In genomic region chr15:9082753-9083152, GRCm38 (mm10) we compare ENCODE assay signal across 16 mouse cellular contexts. TPM values are rescaled to one million over a fixed set of nuclear protein-coding genes. Genes with fewer than 3 reads are reported as not detected.
DNase-seq lines count a peak whose midpoint lies in the region; ATAC-seq and TF ChIP-seq lines count a peak whose summit lies in the region.
"Had no signal": no experiment of that assay in that cellular context is flagged by ENCODE, and none has a peak within 500 bp of the region (broad histone marks: within the 10 kb centered on the region; RNA-seq: fewer than 3 reads in every experiment).

No protein-coding gene starts in this region.

- no peak overlapping the region for H3K4me3 ChIP-seq in kidney, adult 2 months (ENCODE audit: insufficient read depth, low read depth, low read length)
- no peak overlapping the region for H3K4me3 ChIP-seq in liver, embryonic 14.5 days (ENCODE audit: insufficient read depth in 1 of 2, low read depth in 2 of 2, low read length in 2 of 2)
- no peak overlapping the region for H3K4me3 ChIP-seq in hindbrain, embryonic 13.5 days
- H3K4me3 ChIP-seq: gastrocnemius, adult 2 months; midbrain, embryonic 12.5 days had no signal

- TF ChIP-seq CTCF in kidney, adult 2 months (conservative IDR thresholded peaks at IDR 0.05; ENCODE audit: insufficient read depth, insufficient read length, low read depth, low read length), result no peak
- TF ChIP-seq CTCF in liver, embryonic 14.5 days (IDR thresholded peaks at IDR 0.05; ENCODE audit: low read depth), result no peak

- no peak for ATAC-seq in liver, embryonic 14.5 days (ENCODE audit: insufficient read depth)
- ATAC-seq in hindbrain, embryonic 13.5 days (ENCODE audit: low FRiP score), result no peak

- no peak overlapping the region for H3K27ac ChIP-seq in kidney, adult 2 months (ENCODE audit: insufficient read depth, low read depth, low read length)
- peak overlapping the region; percentile 30 for H3K27ac ChIP-seq in liver, embryonic 14.5 days
- H3K27ac ChIP-seq in hindbrain, embryonic 13.5 days, result no peak overlapping the region
- H3K27ac ChIP-seq: gastrocnemius, adult 2 months; midbrain, embryonic 12.5 days had no signal

- H3K4me1 ChIP-seq in kidney, adult 2 months (ENCODE audit: control insufficient read depth, insufficient read depth, low read length), result peaks cover 7% of the 10 kb centered on the region
- H3K4me1 ChIP-seq in liver, embryonic 14.5 days (replicated peaks; ENCODE audit: control insufficient read depth in 2 of 2, insufficient read depth in 2 of 2, low read length in 1 of 2), result peaks cover 54 to 55% of the 10 kb centered on the region in 2 experiments
- peaks cover 15% of the 10 kb centered on the region for H3K4me1 ChIP-seq in hindbrain, embryonic 13.5 days (replicated peaks)

- H3K27me3 ChIP-seq in kidney, adult 2 months (replicated peaks; ENCODE audit: control insufficient read depth, insufficient read depth, low read length), result no peaks in the 10 kb centered on the region
- no peaks in the 10 kb centered on the region for H3K27me3 ChIP-seq in liver, embryonic 14.5 days (ENCODE audit: control insufficient read depth, insufficient read depth, low read length)
- H3K27me3 ChIP-seq in hindbrain, embryonic 13.5 days, result no peaks in the 10 kb centered on the region
- H3K27me3 ChIP-seq: midbrain, embryonic 12.5 days had no signal

- TF ChIP-seq EP300 in liver, embryonic 14.5 days (IDR thresholded peaks at IDR 0.05; ENCODE audit: low read depth), result no peak

- DNase-seq in adrenal gland, adult 2 months, result peak; percentile 52
- DNase-seq in adrenal gland, adult 18-20 months (ENCODE audit: low spot score in 2 of 2), result no peak
- peak; percentile 66 for DNase-seq in kidney, adult 2 months
- DNase-seq in kidney, postnatal 4 days, result no peak
- DNase-seq in adrenal gland, adult 8-10 months, result peak; percentile 32
- no peak for DNase-seq in liver, embryonic 14.5 days (ENCODE audit: low read depth in 3 of 3, low spot score in 3 of 3)
- DNase-seq in spleen, adult 12 weeks (ENCODE audit: low spot score), result no peak
- DNase-seq: cerebellum, adult 9-10 months; gastrocnemius, adult 2 months; layer of hippocampus, postnatal 36 days; lung, adult 18-20 months; lung, postnatal 4 days; right cerebral cortex, postnatal 25 days; thymus, postnatal 25 days had no signal

- no peak for TF ChIP-seq POLR2A in kidney, adult 2 months (IDR thresholded peaks at IDR 0.05; ENCODE audit: low read depth, low read length)

- 59% methylated on average over 9 of the region's 9 CpGs for WGBS in kidney, adult 2 months
- 76% methylated on average over 9 of the region's 9 CpGs for WGBS in liver, embryonic 14.5 days (ENCODE audit: insufficient replicate concordance)
- 92% methylated on average over 9 of the region's 9 CpGs for WGBS in hindbrain, embryonic 13.5 days

- H3K36me3 ChIP-seq in kidney, adult 2 months (ENCODE audit: control insufficient read depth, insufficient read depth, low read length), result no peaks in the 10 kb centered on the region
- peaks cover 48% of the 10 kb centered on the region for H3K36me3 ChIP-seq in liver, embryonic 14.5 days (replicated peaks; ENCODE audit: control insufficient read depth, insufficient read depth, low read depth)
- peaks cover 7% of the 10 kb centered on the region for H3K36me3 ChIP-seq in hindbrain, embryonic 13.5 days

- peak overlapping the region; percentile 32 for H3K4me2 ChIP-seq in liver, embryonic 14.5 days (ENCODE audit: low read depth)
- H3K4me2 ChIP-seq in hindbrain, embryonic 13.5 days, result no peak overlapping the region
- H3K4me2 ChIP-seq: midbrain, embryonic 12.5 days had no signal

- no peak overlapping the region for H3K9ac ChIP-seq in liver, embryonic 14.5 days (replicated peaks)
- H3K9ac ChIP-seq in hindbrain, embryonic 13.5 days, result no peak overlapping the region
- H3K9ac ChIP-seq: midbrain, embryonic 12.5 days had no signal

- no peaks in the 10 kb centered on the region for H3K9me3 ChIP-seq in liver, embryonic 14.5 days (ENCODE audit: control insufficient read depth, low read length)
- no peaks in the 10 kb centered on the region for H3K9me3 ChIP-seq in hindbrain, embryonic 13.5 days
- H3K9me3 ChIP-seq: midbrain, embryonic 12.5 days had no signal

RNA-seq across cellular contexts. Expression of gene Nadk2, which starts 11.7 kb away (rescaled TPM):
- total RNA-seq in adrenal gland, adult 2 months (2021), result 10 to 100 TPM; 56.3 to 57.9 TPM
- 13.7 and 17.3 TPM in 2 replicates for polyA plus RNA-seq in adrenal gland, adult 2 months (2012; rRNA removed)
- 10 to 100 TPM; 47.1 to 75.0 TPM for total RNA-seq in adrenal gland, adult 18-20 months (2021)
- 46.6 and 52.9 TPM in 2 replicates for polyA plus RNA-seq in kidney, adult 2 months (2012; rRNA removed)
- total RNA-seq in adrenal gland, adult 8-10 months (2022), result 10 to 100 TPM; 66.3 to 80.1 (median 74.6) TPM
- polyA plus RNA-seq in liver, embryonic 14.5 days (2012; rRNA removed), result 53.8 and 96.0 TPM in 2 replicates
- 113 and 125 TPM in 2 replicates for polyA plus RNA-seq in liver, embryonic 14.5 days (2014; fragmentation: Nextera tagmentation; extraction: Ambion mirVana)
- polyA plus RNA-seq in hindbrain, embryonic 13.5 days (2015; fragmentation: Nextera tagmentation; extraction: Ambion mirVana), result 30.9 and 32.2 TPM in 2 replicates

RNA-seq across cellular contexts. Expression of gene Lmbrd2, which starts 57.6 kb away (rescaled TPM):
- total RNA-seq in adrenal gland, adult 2 months (2021), result 10 to 100 TPM; 24.8 to 27.5 TPM
- 5.1 and 10.0 TPM in 2 replicates for polyA plus RNA-seq in adrenal gland, adult 2 months (2012; rRNA removed)
- total RNA-seq in adrenal gland, adult 18-20 months (2021), result 10 to 100 TPM; 27.2 to 29.1 TPM
- 21.2 and 32.4 TPM in 2 replicates for polyA plus RNA-seq in kidney, adult 2 months (2012; rRNA removed)
- total RNA-seq in adrenal gland, adult 8-10 months (2022), result 10 to 100 TPM; 26.3 to 35.9 (median 34.2) TPM
- polyA plus RNA-seq in liver, embryonic 14.5 days (2012; rRNA removed), result 2.7 and 3.1 TPM in 2 replicates
- 2.1 and 2.4 TPM in 2 replicates for polyA plus RNA-seq in liver, embryonic 14.5 days (2014; fragmentation: Nextera tagmentation; extraction: Ambion mirVana)
- polyA plus RNA-seq in hindbrain, embryonic 13.5 days (2015; fragmentation: Nextera tagmentation; extraction: Ambion mirVana), result 3.8 and 6.0 TPM in 2 replicates

Comparison
In these comparisons a context has a peak if more than half of its experiments do, and no peak if none do; other contexts are left out.
1. DNase-seq: peak in adrenal gland, adult 2 months (single experiment), kidney, adult 2 months (single experiment) and adrenal gland, adult 8-10 months (single experiment); none in adrenal gland, adult 18-20 months (0 of 2), kidney, postnatal 4 days (0 of 2), liver, embryonic 14.5 days (0 of 3) and spleen, adult 12 weeks (single experiment).